22 mouse cellular contexts compared by ENCODE assay signal in the genomic region with DNA sequence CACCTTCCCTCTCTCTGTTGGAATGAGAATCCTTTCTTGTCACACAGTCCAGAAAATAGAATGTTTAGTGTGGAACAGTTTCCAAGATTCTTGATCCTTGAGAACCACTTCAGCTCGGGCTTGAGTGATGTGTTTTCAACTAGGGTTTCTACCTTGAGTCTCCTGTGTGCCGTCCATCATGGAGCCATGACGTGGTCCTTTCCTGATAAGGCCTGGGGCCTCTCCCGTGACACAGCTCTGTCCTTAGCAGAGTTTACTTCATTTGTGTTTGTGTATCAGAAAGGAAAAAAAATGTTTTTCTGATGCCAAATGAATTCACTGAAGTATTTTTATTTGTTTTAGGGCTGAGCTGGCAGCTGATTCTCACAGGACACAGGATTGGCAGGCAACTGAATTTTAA.
A peak's percentile ranks its signal among the peaks of the same experiment; 100 is the strongest.
DNase-seq lines count a peak whose midpoint lies in the region; ATAC-seq and TF ChIP-seq lines count a peak whose summit lies in the region.
"Had no signal": no experiment of that assay in that cellular context is flagged by ENCODE, and none has a peak within 500 bp of the region (broad histone marks: within the 10 kb centered on the region; RNA-seq: fewer than 3 reads in every experiment).

No protein-coding gene starts in this region.

- peak; percentile 50; the same call in 1 of the 2 replicates for TF ChIP-seq EP300 in lung, postnatal 0 days (IDR thresholded peaks at IDR 0.05)

- WGBS in lung, postnatal 0 days, result 25% methylated on average over 4 of the region's 4 CpGs

- H3K4me2 ChIP-seq in lung, postnatal 0 days (replicated peaks; ENCODE audit: low read depth, low read length), result no peak overlapping the region
- H3K4me2 ChIP-seq: embryonic facial prominence, embryonic 12.5 days; forebrain, embryonic 12.5 days; heart, embryonic 12.5 days; hindbrain, embryonic 14.5 days; intestine, embryonic 15.5 days had no signal

- no peaks in the 10 kb centered on the region for H3K27me3 ChIP-seq in lung, postnatal 0 days (replicated peaks; ENCODE audit: insufficient read depth, low read length)
- H3K27me3 ChIP-seq: CH12.LX; embryonic facial prominence, embryonic 12.5 days; forebrain, embryonic 12.5 days; heart, embryonic 12.5 days; intestine, embryonic 15.5 days had no signal

- ATAC-seq in lung, postnatal 0 days, result peak; percentile 90
- ATAC-seq: forebrain, embryonic 16.5 days; intestine, embryonic 15.5 days had no signal

- H3K4me3 ChIP-seq in lung, postnatal 0 days (ENCODE audit: low read depth, low read length), result no peak overlapping the region
- H3K4me3 ChIP-seq: embryonic facial prominence, embryonic 12.5 days; erythroblast, embryonic 14.5 days; forebrain, embryonic 12.5 days; heart, embryonic 12.5 days; hindbrain, embryonic 10.5 days; intestine, embryonic 15.5 days had no signal

- TF ChIP-seq CTCF in lung, postnatal 0 days (IDR thresholded peaks at IDR 0.05), result no peak

- peaks cover 2% of the 10 kb centered on the region; the same call in 1 of the 2 replicates for H3K4me1 ChIP-seq in lung, postnatal 0 days (ENCODE audit: insufficient read depth, low read depth, low read length)
- H3K4me1 ChIP-seq: forebrain, embryonic 12.5 days; intestine, embryonic 15.5 days had no signal

- H3K9ac ChIP-seq in lung, postnatal 0 days (replicated peaks; ENCODE audit: low read depth), result no peak overlapping the region
- H3K9ac ChIP-seq: embryonic facial prominence, embryonic 12.5 days; forebrain, embryonic 12.5 days; heart, embryonic 12.5 days; hindbrain, embryonic 14.5 days; intestine, embryonic 15.5 days had no signal

- peak overlapping the region; percentile 15 for H3K27ac ChIP-seq in lung, postnatal 0 days (ENCODE audit: low read length)
- H3K27ac ChIP-seq: embryonic facial prominence, embryonic 12.5 days; forebrain, embryonic 12.5 days; hindbrain, embryonic 10.5 days; hindbrain, embryonic 14.5 days; intestine, embryonic 15.5 days had no signal

- peak; percentile 40 for DNase-seq in adrenal gland, postnatal 10 days
- DNase-seq in adrenal gland, postnatal 4 days (ENCODE audit: low spot score in 2 of 2), result no peak
- DNase-seq in lung, postnatal 0 days (ENCODE audit: low spot score), result peak; percentile 59
- DNase-seq in lung, postnatal 14 days, result no peak
- DNase-seq in NIH3T3 (ENCODE audit: low read depth), result peak; percentile 69
- DNase-seq in fibroblast of lung, adult 2 months (ENCODE audit: low read depth), result peak; percentile 52
- DNase-seq in retina, embryonic 14.5 days (ENCODE audit: low spot score), result no peak
- DNase-seq in cerebellum, adult 8-10 months, result no peak
- DNase-seq: cerebellum, adult 18-20 months; cerebellum, postnatal 14 days; embryo, embryonic 11 days; gastrocnemius, postnatal 25 days; kidney, adult 18-20 months had no signal

- no peaks in the 10 kb centered on the region for H3K9me3 ChIP-seq in lung, postnatal 0 days (ENCODE audit: low read length)
- H3K9me3 ChIP-seq: embryonic facial prominence, embryonic 12.5 days; forebrain, embryonic 12.5 days; heart, embryonic 12.5 days; hindbrain, embryonic 10.5 days; intestine, embryonic 15.5 days had no signal

- H3K36me3 ChIP-seq in lung, postnatal 0 days (ENCODE audit: insufficient read depth, low read length), result no peaks in the 10 kb centered on the region
- H3K36me3 ChIP-seq: embryonic facial prominence, embryonic 12.5 days; forebrain, embryonic 12.5 days; heart, embryonic 12.5 days; hindbrain, embryonic 10.5 days; intestine, embryonic 15.5 days had no signal

Comparison
In these comparisons a context has a peak if more than half of its experiments do, and no peak if none do; other contexts are left out.
1. DNase-seq: peak in adrenal gland, postnatal 10 days (single experiment), lung, postnatal 0 days (single experiment), NIH3T3 (single experiment) and fibroblast of lung, adult 2 months (single experiment); none in adrenal gland, postnatal 4 days (0 of 2), lung, postnatal 14 days (single experiment), retina, embryonic 14.5 days (single experiment) and cerebellum, adult 8-10 months (single experiment).